In the genomic region with DNA sequence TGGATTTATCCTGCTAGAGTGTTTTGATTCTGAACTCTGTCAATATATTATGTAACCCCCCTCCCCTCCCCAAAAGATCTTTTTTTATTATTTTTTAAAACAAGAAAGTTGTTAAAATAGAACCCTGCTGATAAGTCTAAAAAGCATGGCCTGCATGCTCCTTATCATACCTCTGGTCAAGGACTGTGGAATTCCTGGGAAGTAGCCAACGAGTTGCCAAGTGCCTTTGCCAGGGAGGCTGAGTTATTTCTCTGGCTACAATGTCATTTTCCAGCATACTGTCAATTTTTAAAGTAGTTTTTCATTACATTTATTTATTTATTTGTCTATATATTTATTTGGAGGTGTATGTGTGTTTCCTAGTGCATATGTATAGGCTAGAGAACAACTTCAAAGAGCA, we compare ENCODE assay signal across 18 mouse cellular contexts.
DNase-seq lines count a peak whose midpoint lies in the region; ATAC-seq and TF ChIP-seq lines count a peak whose summit lies in the region.
"Had no signal": no experiment of that assay in that cellular context is flagged by ENCODE, and none has a peak within 500 bp of the region (broad histone marks: within the 10 kb centered on the region; RNA-seq: fewer than 3 reads in every experiment).

No protein-coding gene starts in this region.

- H3K36me3 ChIP-seq in lung, embryonic 14.5 days (ENCODE audit: insufficient read depth): no peaks in the 10 kb centered on the region
- no peaks in the 10 kb centered on the region for H3K36me3 ChIP-seq in hindbrain, postnatal 0 days (ENCODE audit: insufficient read depth, low read length)
- H3K36me3 ChIP-seq: forebrain, embryonic 10.5 days; hindbrain, embryonic 12.5 days; intestine, embryonic 15.5 days; liver, embryonic 15.5 days; neural tube, embryonic 15.5 days had no signal

- H3K4me1 ChIP-seq in lung, embryonic 14.5 days (ENCODE audit: insufficient read depth): no peaks in the 10 kb centered on the region
- no peaks in the 10 kb centered on the region for H3K4me1 ChIP-seq in hindbrain, postnatal 0 days (ENCODE audit: insufficient read depth, low read length)
- H3K4me1 ChIP-seq: forebrain, embryonic 10.5 days; hindbrain, embryonic 12.5 days; intestine, embryonic 15.5 days; liver, embryonic 15.5 days; neural tube, embryonic 15.5 days had no signal

- TF ChIP-seq CTCF in lung, embryonic 14.5 days (IDR thresholded peaks at IDR 0.05; ENCODE audit: low read depth): no peak
- TF ChIP-seq CTCF in hindbrain, postnatal 0 days (IDR thresholded peaks at IDR 0.05; ENCODE audit: low read depth): no peak

- DNase-seq in heart, postnatal 4 days: peak; percentile 15
- DNase-seq in heart, adult 11 months: no peak
- DNase-seq in 3T3-L1 (ENCODE audit: low read depth, low spot score) (peak; percentile 21), adipocyte (ENCODE audit: low spot score) (peak; percentile 28)
- peak; percentile 33 for DNase-seq in lung, embryonic 14.5 days
- no peak for DNase-seq in hindbrain, postnatal 0 days (ENCODE audit: low spot score)
- DNase-seq in gastrocnemius, postnatal 4 days (ENCODE audit: low spot score in 2 of 2): no peak
- DNase-seq: cerebellum, adult 11-12 months; gastrocnemius, postnatal 36 days; thymus, postnatal 36 days had no signal

- no peak overlapping the region for H3K4me2 ChIP-seq in lung, embryonic 14.5 days
- H3K4me2 ChIP-seq in hindbrain, postnatal 0 days (ENCODE audit: low read depth, low read length): no peak overlapping the region
- H3K4me2 ChIP-seq: hindbrain, embryonic 12.5 days; intestine, embryonic 15.5 days; liver, embryonic 15.5 days; neural tube, embryonic 15.5 days had no signal

- no peaks in the 10 kb centered on the region for H3K9me3 ChIP-seq in lung, embryonic 14.5 days (ENCODE audit: low read depth, low read length)
- no peaks in the 10 kb centered on the region for H3K9me3 ChIP-seq in hindbrain, postnatal 0 days (ENCODE audit: low read length)
- H3K9me3 ChIP-seq: forebrain, embryonic 10.5 days; hindbrain, embryonic 12.5 days; intestine, embryonic 15.5 days; liver, embryonic 15.5 days; neural tube, embryonic 15.5 days had no signal

- 31% methylated on average over 1 of the region's 1 CpGs for whole genome bisulfite sequencing in lung, embryonic 14.5 days
- WGBS in hindbrain, postnatal 0 days: 58% methylated on average over 1 of the region's 1 CpGs

- H3K9ac ChIP-seq in lung, embryonic 14.5 days: no peak overlapping the region
- H3K9ac ChIP-seq in hindbrain, postnatal 0 days (replicated peaks; ENCODE audit: low read length): no peak overlapping the region
- H3K9ac ChIP-seq: hindbrain, embryonic 12.5 days; intestine, embryonic 15.5 days; liver, embryonic 15.5 days; neural tube, embryonic 15.5 days had no signal

- H3K4me3 ChIP-seq in lung, embryonic 14.5 days (ENCODE audit: low read depth, low read length): no peak overlapping the region
- H3K4me3 ChIP-seq in hindbrain, postnatal 0 days (ENCODE audit: low read length): no peak overlapping the region
- H3K4me3 ChIP-seq: forebrain, embryonic 10.5 days; hindbrain, embryonic 12.5 days; intestine, embryonic 15.5 days; liver, embryonic 15.5 days; neural tube, embryonic 15.5 days had no signal

- no peak for ATAC-seq in lung, embryonic 14.5 days (ENCODE audit: insufficient read depth)
- no peak for ATAC-seq in megakaryocyte-erythroid progenitor cell, adult 5-6 weeks (replicated peaks; ENCODE audit: low FRiP score, low TSS enrichment, poor library complexity, severe bottlenecking)
- no peak for ATAC-seq in hindbrain, postnatal 0 days
- ATAC-seq: CD4-positive, CD25-positive, alpha-beta regulatory T cell, adult 4 months; intestine, embryonic 15.5 days had no signal

- H3K27me3 ChIP-seq in lung, embryonic 14.5 days (ENCODE audit: insufficient read depth, low read length): no peaks in the 10 kb centered on the region
- no peaks in the 10 kb centered on the region for H3K27me3 ChIP-seq in hindbrain, postnatal 0 days (ENCODE audit: insufficient read depth, low read length)
- H3K27me3 ChIP-seq: hindbrain, embryonic 12.5 days; intestine, embryonic 15.5 days; liver, embryonic 15.5 days; neural tube, embryonic 15.5 days had no signal

- no peak overlapping the region for H3K27ac ChIP-seq in lung, embryonic 14.5 days (ENCODE audit: low read depth)
- H3K27ac ChIP-seq in hindbrain, postnatal 0 days: no peak overlapping the region
- H3K27ac ChIP-seq: forebrain, embryonic 10.5 days; hindbrain, embryonic 12.5 days; intestine, embryonic 15.5 days; liver, embryonic 15.5 days; neural tube, embryonic 15.5 days; stomach, postnatal 0 days had no signal

Comparison
In these comparisons a context has a peak if more than half of its experiments do, and no peak if none do; other contexts are left out.
1. DNase-seq: peak in heart, postnatal 4 days (single experiment), 3T3-L1 (single experiment), adipocyte (single experiment) and lung, embryonic 14.5 days (single experiment); none in heart, adult 11 months (single experiment), hindbrain, postnatal 0 days (single experiment) and gastrocnemius, postnatal 4 days (0 of 2).